Mouse (Mus musculus) megakaryocyte, embryonic 14.5 days (primary cell): ENCODE results near the gene Csk.

Experiments used
- FLI1 ChIP-seq: IDR thresholded peaks from 2 replicates; pipeline ENCODE4 v1.6.1; 2012; ENCODE audit warnings: low read length, inconsistent platforms, mixed read lengths
- GATA1 ChIP-seq: IDR thresholded peaks from 3 replicates; pipeline ENCODE4 v1.6.1; 2012; ENCODE audit warnings: mixed read lengths, low read length, inconsistent platforms, borderline replicate concordance

GRCm38 (mm10) chr9:57659774-57660173, 6.3 kb upstream of the Csk start:
- no peak for TF ChIP-seq GATA1
- TF ChIP-seq FLI1, result no peak
